Mouse (Mus musculus) heart, adult 2 months (tissue): ENCODE measurements around the gene Mpnd. TPM values are rescaled to one million over a fixed set of nuclear protein-coding genes. Genes with fewer than 3 reads are reported as not detected.

Source experiments
- DNase-seq, 2 experiments: peaks; one replicate each; pipeline ENCODE4 v3.0.0; 2021
- H3K27ac ChIP-seq: fragments of 200-600 bp; 2 replicates; pipeline ENCODE4 v1.8.1; 2022
- H3K27me3 ChIP-seq: fragments of 200-500 bp; 2 replicates; pipeline ENCODE4 v1.6.1; 2012; ENCODE audit warnings: mild to moderate bottlenecking, low read length, inconsistent platforms, mixed read lengths; ENCODE audit not compliant: control insufficient read depth, insufficient read depth
- H3K36me3 ChIP-seq: fragments of 200-500 bp; 2 replicates; pipeline ENCODE4 v1.6.1; 2012; ENCODE audit warnings: low read length, inconsistent platforms; ENCODE audit not compliant: control insufficient read depth, insufficient read depth
- H3K4me1 ChIP-seq: fragments of 200-500 bp; 2 replicates; pipeline ENCODE4 v1.6.1; 2011; ENCODE audit warnings: low read length; ENCODE audit not compliant: control insufficient read depth, insufficient read depth
- H3K4me3 ChIP-seq: fragments of 200-600 bp; 2 replicates; pipeline ENCODE4 v1.8.1; 2022
- H3K79me2 ChIP-seq: fragments of 200-500 bp; replicated peaks from 2 replicates; pipeline ENCODE4 v1.6.1; 2012; ENCODE audit warnings: mild to moderate bottlenecking, inconsistent platforms, low read length, moderate library complexity, mixed read lengths; ENCODE audit not compliant: control insufficient read depth, insufficient read depth
- H3K9ac ChIP-seq: fragments of 200-500 bp; 2 replicates; pipeline ENCODE4 v1.6.1; 2012; ENCODE audit warnings: low read depth, mild to moderate bottlenecking, control low read depth, inconsistent platforms, low read length, mixed read lengths
- CTCF ChIP-seq: fragments of 200-600 bp; IDR thresholded peaks from 2 replicates; pipeline ENCODE4 v1.8.1; 2022; ENCODE audit warnings: antibody characterized with exemption, mild to moderate bottlenecking, moderate library complexity
- EP300 ChIP-seq: fragments of 200-500 bp; IDR thresholded peaks from 2 replicates; pipeline ENCODE4 v1.6.1; 2011; ENCODE audit warnings: low read depth, low read length, control low read depth; ENCODE audit not compliant: insufficient read depth
- POLR2A ChIP-seq: fragments of 200-500 bp; IDR thresholded peaks from 2 replicates; pipeline ENCODE4 v1.6.1; 2011; ENCODE audit warnings: mild to moderate bottlenecking, low read depth, low read length, control low read depth; ENCODE audit not compliant: insufficient read depth
- WGBS: fragments of 180-500 bp; shearing (Covaris S2); methylation state at CpG from one replicate; pipeline ENCODE4 v1.1.7; 2018; 5-methylcytosine and 5-hydroxymethylcytosine counted together
- intact Hi-C: fragments of 180-260 bp; cut with DNase I; formaldehyde crosslinking; loops from one replicate; pipeline ENCODE4 v1.15.1; 2025
- polyA plus RNA-seq: library from polyadenylated mRNA; depleted of rRNA; stranded (reverse); fragments of >200 nt; gene quantifications from 2 replicates; pipeline ENCODE4 v1.2.3, GENCODE M21; 2012
- total RNA-seq, 2 experiments: library from RNA; stranded (reverse); gene quantifications; 2 replicates each; pipeline ENCODE4 v1.2.3; 2021

Mpnd gene
- total and polyA plus RNA-seq, 3 experiments, result 63.1 to 78.9 (median 68.0) TPM

DNA sequence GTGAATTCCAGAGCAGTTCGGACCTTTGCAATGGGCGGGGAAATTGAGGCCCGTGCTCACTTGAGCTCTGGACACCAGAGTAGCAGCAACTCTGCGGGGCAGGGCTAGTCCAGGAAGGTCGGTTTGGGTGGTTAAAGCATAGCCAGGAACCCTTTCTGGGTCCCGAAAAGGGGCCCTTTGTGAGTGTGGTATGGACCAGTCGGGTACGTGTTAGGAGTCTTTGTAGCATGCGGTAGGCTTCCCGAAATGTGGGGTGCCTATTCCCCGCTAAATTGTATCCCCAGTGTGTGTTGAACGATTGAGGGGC is 35.3 kb downstream of the Mpnd start:
- Histone ChIP-seq H3K27me3 (no peaks in the 10 kb centered on the region), H3K36me3 (no peaks in the 10 kb centered on the region), H3K9ac (no peak overlapping the region; the same call in 1 of the 2 replicates), H3K4me3 (peak overlapping the region; percentile 72), H3K27ac (no peak overlapping the region), H3K79me2 (peaks cover 3% of the 10 kb centered on the region), H3K4me1 (no peaks in the 10 kb centered on the region; the same call in 1 of the 2 replicates)
- DNase-seq, result no peak
- 3% methylated on average over 12 of the region's 12 CpGs for WGBS
- TF ChIP-seq CTCF (no peak), EP300 (no peak), POLR2A (no peak)
- intact Hi-C loops, result no loop called here

- DNase-seq, result no peak
- Histone ChIP-seq H3K27me3 (no peaks in the 10 kb centered on the region), H3K27ac (no peak overlapping the region), H3K79me2 (no peaks in the 10 kb centered on the region), H3K36me3 (no peaks in the 10 kb centered on the region), H3K4me1 (no peaks in the 10 kb centered on the region), H3K9ac (no peak overlapping the region), H3K4me3 (no peak overlapping the region)
- WGBS, result 89% methylated on average over 5 of the region's 5 CpGs
- TF ChIP-seq POLR2A (no peak), EP300 (no peak), CTCF (no peak)
- intact Hi-C loops, result no loop called here
Observed at GRCm38 (mm10) chr17:56051369-56051768, 45.9 kb downstream of the Mpnd start.

DNA sequence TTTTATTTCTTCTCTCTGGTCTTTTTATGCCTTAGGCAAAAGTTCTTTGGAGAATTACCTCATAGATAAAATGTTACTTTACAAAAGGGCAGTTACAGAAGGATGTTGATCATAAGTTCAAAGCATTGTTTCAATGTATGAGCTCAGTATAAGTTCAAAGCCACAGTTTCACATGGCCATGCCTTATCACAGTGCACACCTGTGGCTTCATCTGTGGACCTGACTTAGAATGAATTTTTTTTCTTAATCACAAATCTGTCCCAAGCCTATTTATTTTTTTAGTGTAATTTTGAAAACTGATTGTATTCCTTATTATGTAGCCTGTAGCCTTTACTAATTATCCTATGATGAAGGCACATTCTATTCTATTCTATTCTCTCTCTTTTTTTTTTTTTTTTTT is 49.4 kb downstream of the Mpnd start:
- Histone ChIP-seq H3K4me3 (no peak overlapping the region), H3K27me3 (no peaks in the 10 kb centered on the region), H3K4me1 (no peaks in the 10 kb centered on the region; the same call in 1 of the 2 replicates), H3K36me3 (no peaks in the 10 kb centered on the region), H3K9ac (no peak overlapping the region), H3K27ac (no peak overlapping the region), H3K79me2 (no peaks in the 10 kb centered on the region)
- intact Hi-C loops, result no loop called here
- TF ChIP-seq EP300, result no peak
- no peak for TF ChIP-seq CTCF
- no peak for TF ChIP-seq POLR2A
- DNase-seq, result no peak

GRCm38 (mm10) chr17:56055945-56056678 is 50.6 kb downstream of the Mpnd start:
- Histone ChIP-seq H3K36me3 (no peaks in the 10 kb centered on the region), H3K4me1 (no peaks in the 10 kb centered on the region; the same call in 1 of the 2 replicates), H3K9ac (no peak overlapping the region), H3K27me3 (no peaks in the 10 kb centered on the region), H3K4me3 (no peak overlapping the region), H3K27ac (no peak overlapping the region), H3K79me2 (no peaks in the 10 kb centered on the region)
- intact Hi-C loops, result no loop called here
- no peak for DNase-seq
- TF ChIP-seq EP300, result no peak
- 46% methylated on average over 4 of the region's 4 CpGs for WGBS

DNA sequence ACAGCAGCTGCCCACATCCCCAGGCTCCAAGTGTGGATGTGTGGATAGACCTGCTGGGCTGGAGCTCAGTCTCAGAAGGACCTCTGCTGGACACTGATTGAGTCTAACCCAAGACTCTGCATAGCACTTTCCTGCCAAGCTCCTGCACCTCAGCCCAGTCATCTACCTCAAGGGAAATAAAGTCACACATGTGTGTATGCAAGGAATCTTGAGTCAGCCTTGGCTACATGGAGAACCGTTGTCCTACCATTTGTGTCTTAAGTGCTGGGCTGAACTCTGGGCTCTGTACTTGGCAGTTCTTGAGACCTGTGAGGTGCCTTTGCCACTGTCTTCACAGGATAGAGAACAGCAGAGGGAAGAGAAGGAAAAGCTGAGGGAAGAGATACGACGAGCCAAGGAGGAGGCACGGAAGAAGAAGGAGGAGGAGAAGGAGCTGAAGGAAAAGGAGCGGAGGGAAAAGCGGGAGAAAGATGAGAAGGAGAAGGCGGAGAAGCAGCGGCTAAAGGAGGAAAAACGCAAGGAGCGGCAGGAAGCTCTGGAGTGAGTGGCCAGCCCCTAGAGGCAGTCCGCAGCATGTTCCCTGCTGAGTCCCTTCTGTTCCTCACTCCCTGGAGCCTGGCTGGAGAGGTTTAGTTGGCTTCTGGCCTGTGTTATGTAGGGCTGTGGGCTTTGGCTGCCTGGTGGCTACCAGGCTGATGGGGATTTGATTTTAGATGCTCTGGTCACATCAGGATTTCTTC is 52.0 kb downstream of the Mpnd start:
- no peaks in the 10 kb centered on the region; the same call in 1 of the 2 replicates for H3K4me1 ChIP-seq
- peak overlapping the region; percentile 31 for H3K27ac ChIP-seq
- intact Hi-C loops, result no loop called here
- H3K4me3 ChIP-seq, result no peak overlapping the region
- H3K9ac ChIP-seq, result no peak overlapping the region
- no peaks in the 10 kb centered on the region for H3K79me2 ChIP-seq
- WGBS, result 78% methylated on average over 11 of the region's 11 CpGs
- H3K36me3 ChIP-seq, result no peaks in the 10 kb centered on the region
- DNase-seq, result no peak
- no peak for TF ChIP-seq EP300
- no peak for TF ChIP-seq POLR2A
- TF ChIP-seq CTCF, result 0 out of 2 replicates have a peak, but pooled peaks have one; percentile 3
- no peaks in the 10 kb centered on the region for H3K27me3 ChIP-seq

DNA sequence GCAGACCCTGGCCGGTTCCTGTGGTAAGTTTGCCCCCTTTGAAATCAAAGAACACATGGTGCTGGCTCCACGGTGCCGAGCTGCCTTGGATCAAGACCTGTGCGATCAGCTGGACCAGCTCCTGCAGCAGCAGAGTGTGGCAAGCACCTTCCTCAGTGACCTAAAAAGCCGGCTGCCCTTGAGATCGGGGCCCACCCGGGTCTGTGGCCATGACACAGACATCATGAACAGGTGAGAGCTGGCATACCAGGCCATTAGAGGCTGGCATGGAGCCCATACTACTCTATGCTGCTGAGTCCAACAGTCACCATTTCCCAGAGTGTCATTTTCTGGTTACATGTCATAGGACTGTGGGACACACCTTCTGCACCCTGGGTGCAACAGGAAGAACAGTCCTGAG is 56.6 kb downstream of the Mpnd start:
- H3K36me3 ChIP-seq, result no peaks in the 10 kb centered on the region
- no peak overlapping the region for H3K4me3 ChIP-seq
- no peak overlapping the region for H3K27ac ChIP-seq
- DNase-seq, result no peak
- TF ChIP-seq POLR2A (no peak), EP300 (no peak), CTCF (no peak)
- no peak overlapping the region for H3K9ac ChIP-seq
- H3K27me3 ChIP-seq, result no peaks in the 10 kb centered on the region
- intact Hi-C loops, result no loop called here
- H3K79me2 ChIP-seq, result no peaks in the 10 kb centered on the region
- H3K4me1 ChIP-seq, result no peaks in the 10 kb centered on the region; the same call in 1 of the 2 replicates
- WGBS, result 89% methylated on average over 7 of the region's 7 CpGs
